In genomic region chr2:145737196-145737595, GRCm38 (mm10) we compare ENCODE assay signal across 23 mouse cellular contexts.
DNase-seq lines count a peak whose midpoint lies in the region; ATAC-seq and TF ChIP-seq lines count a peak whose summit lies in the region.
"Had no signal": no experiment of that assay in that cellular context is flagged by ENCODE, and none has a peak within 500 bp of the region (broad histone marks: within the 10 kb centered on the region; RNA-seq: fewer than 3 reads in every experiment).

No protein-coding gene starts in this region.

- H3K4me1 ChIP-seq in kidney, embryonic 15.5 days, result 0 out of 2 replicates have a peak, but pooled peaks cover 4% of the 10 kb centered on the region
- H3K4me1 ChIP-seq in midbrain, embryonic 15.5 days, result no peaks in the 10 kb centered on the region
- H3K4me1 ChIP-seq: intestine, embryonic 15.5 days; limb, embryonic 15.5 days; liver, embryonic 15.5 days; stomach, embryonic 15.5 days had no signal

- ATAC-seq in kidney, embryonic 15.5 days (replicated peaks; ENCODE audit: low FRiP score), result peak; percentile 52; the same call in 1 of the 2 replicates
- ATAC-seq in Patski, result peak; percentile 60
- ATAC-seq in midbrain, embryonic 15.5 days (replicated peaks), result no peak
- ATAC-seq: intestine, embryonic 15.5 days; lung, postnatal 0 days had no signal

- no peak overlapping the region for H3K9ac ChIP-seq in kidney, embryonic 15.5 days
- no peak overlapping the region for H3K9ac ChIP-seq in midbrain, embryonic 15.5 days
- H3K9ac ChIP-seq: heart, embryonic 13.5 days; hindbrain, embryonic 14.5 days; intestine, embryonic 15.5 days; limb, embryonic 15.5 days; liver, embryonic 15.5 days; stomach, embryonic 15.5 days had no signal

- 35% methylated on average over 5 of the region's 5 CpGs for WGBS in kidney, embryonic 15.5 days
- 18% methylated on average over 5 of the region's 5 CpGs for WGBS in midbrain, embryonic 15.5 days

- TF ChIP-seq POLR2A in myocyte (IDR thresholded peaks at IDR 0.05; ENCODE audit: insufficient read length, low read depth), result no peak

- H3K79me2 ChIP-seq in myocyte (ENCODE audit: control insufficient read depth, insufficient read depth), result no peaks in the 10 kb centered on the region

- H3K36me3 ChIP-seq in kidney, embryonic 15.5 days, result peaks cover 13% of the 10 kb centered on the region
- no peaks in the 10 kb centered on the region for H3K36me3 ChIP-seq in myocyte (ENCODE audit: control insufficient read depth, insufficient read depth)
- H3K36me3 ChIP-seq in midbrain, embryonic 15.5 days (replicated peaks), result no peaks in the 10 kb centered on the region
- H3K36me3 ChIP-seq: intestine, embryonic 15.5 days; limb, embryonic 15.5 days; liver, embryonic 15.5 days; stomach, embryonic 15.5 days had no signal

- H3K4me2 ChIP-seq in kidney, embryonic 15.5 days, result no peak overlapping the region
- H3K4me2 ChIP-seq in myocyte (ENCODE audit: low read depth), result peak overlapping the region; percentile 41
- no peak overlapping the region for H3K4me2 ChIP-seq in midbrain, embryonic 15.5 days
- H3K4me2 ChIP-seq: heart, embryonic 13.5 days; hindbrain, embryonic 14.5 days; intestine, embryonic 15.5 days; limb, embryonic 15.5 days; liver, embryonic 15.5 days; stomach, embryonic 15.5 days had no signal

- no peaks in the 10 kb centered on the region for H3K27me3 ChIP-seq in kidney, embryonic 15.5 days
- no peaks in the 10 kb centered on the region for H3K27me3 ChIP-seq in Patski
- no peaks in the 10 kb centered on the region for H3K27me3 ChIP-seq in myocyte (ENCODE audit: control insufficient read depth, insufficient read depth, insufficient read length)
- peaks cover 7% of the 10 kb centered on the region; the same call in 1 of the 2 replicates for H3K27me3 ChIP-seq in midbrain, embryonic 15.5 days (replicated peaks)
- H3K27me3 ChIP-seq: heart, embryonic 13.5 days; intestine, embryonic 15.5 days; limb, embryonic 15.5 days; liver, embryonic 15.5 days; stomach, embryonic 15.5 days had no signal

- H3ac ChIP-seq in myocyte (ENCODE audit: control insufficient read depth, insufficient read length), result no peak overlapping the region

- H3K9me3 ChIP-seq in kidney, embryonic 15.5 days (replicated peaks), result no peaks in the 10 kb centered on the region
- H3K9me3 ChIP-seq in midbrain, embryonic 15.5 days, result no peaks in the 10 kb centered on the region
- H3K9me3 ChIP-seq: heart, embryonic 13.5 days; intestine, embryonic 15.5 days; limb, embryonic 15.5 days; liver, embryonic 15.5 days; stomach, embryonic 15.5 days had no signal

- in situ Hi-C loops in Patski (cut with MboI; ENCODE audit: low pct_unique_long_range_greater_than_20kb), result no loop called here

- POLR2A ChIA-PET in Patski (lab: Charles Lee), result no interaction called here

- TF ChIP-seq CTCF in Patski (IDR thresholded peaks at IDR 0.05), result no peak

- CTCF ChIA-PET in Patski (lab: Charles Lee), result interaction anchor here (1.0 kb wide), 1 partner anchor 10 kb away, joined by 3 read pairs; no protein-coding TSS in a partner anchor

- no peak overlapping the region for H3K4me3 ChIP-seq in kidney, embryonic 15.5 days (replicated peaks)
- H3K4me3 ChIP-seq in myocyte, result no peak overlapping the region
- H3K4me3 ChIP-seq in midbrain, embryonic 15.5 days, result no peak overlapping the region
- H3K4me3 ChIP-seq: gastrocnemius, adult 2 months; heart, embryonic 13.5 days; intestine, embryonic 15.5 days; limb, embryonic 15.5 days; liver, embryonic 15.5 days; stomach, embryonic 15.5 days had no signal

- peak; percentile 35 to 36 for DNase-seq in adrenal gland, postnatal 36 days
- DNase-seq in adrenal gland, postnatal 25 days, result no peak
- no peak for DNase-seq in kidney, postnatal 4 days
- DNase-seq in Patski (ENCODE audit: low read depth, low spot score), result no peak
- DNase-seq: B cell, adult 2 months; cerebellum, adult 8-10 months; gastrocnemius, adult 2 months; heart, adult 18-20 months; heart, postnatal 36 days; midbrain, embryonic 14.5 days; right cerebral cortex, postnatal 25 days; thymus, adult 18-20 months; thymus, postnatal 4 days had no signal

- H3K27ac ChIP-seq in kidney, embryonic 15.5 days, result no peak overlapping the region
- H3K27ac ChIP-seq in midbrain, embryonic 15.5 days, result no peak overlapping the region
- H3K27ac ChIP-seq: gastrocnemius, adult 2 months; heart, embryonic 13.5 days; hindbrain, embryonic 14.5 days; intestine, embryonic 15.5 days; limb, embryonic 15.5 days; liver, embryonic 15.5 days; stomach, embryonic 15.5 days had no signal

TF ChIP-seq in myocyte, 11 proteins besides CTCF, POLR2A, EP300 and RAD21:
- TF ChIP-seq POLR2AphosphoS2 (IDR thresholded peaks at IDR 0.05; ENCODE audit: insufficient read length, low read depth) (no peak), CEBPB (IDR thresholded peaks at IDR 0.05; ENCODE audit: insufficient read depth, poor library complexity, severe bottlenecking) (0 out of 2 replicates have a peak, but pooled peaks have one; percentile 25)
TF ChIP-seq in myocyte: peak in this region for 1.

Comparison
In these comparisons a context has a peak if more than half of its experiments do, and no peak if none do; other contexts are left out.
1. DNase-seq: peak in adrenal gland, postnatal 36 days (2 of 2); none in adrenal gland, postnatal 25 days (single experiment), kidney, postnatal 4 days (0 of 2) and Patski (single experiment).